Mouse (Mus musculus) hindbrain, embryonic 10.5 days (tissue): Measurements from ENCODE around the gene Gm27029. TPM values are rescaled to one million over a fixed set of nuclear protein-coding genes. Genes with fewer than 3 reads are reported as not detected.
"Not testable (repeated sequence)": the region's sequence is repeated elsewhere in the genome, so short reads cannot be mapped to it uniquely, and the experiment has no call there.

ENCODE experiments used
- DNase-seq: peaks from one replicate; pipeline ENCODE4 v3.0.0-alpha.2; 2017; ENCODE audit warnings: low spot score
- H3K27ac ChIP-seq: fragments of 300-500 bp; sonication (generic); 2 replicates; pipeline ENCODE4 v1.5.1; 2016; ENCODE audit warnings: mild to moderate bottlenecking, moderate library complexity
- H3K27me3 ChIP-seq: fragments of 300-500 bp; sonication (generic); 2 replicates; pipeline ENCODE4 v1.6.1; 2016; ENCODE audit warnings: mild to moderate bottlenecking; ENCODE audit not compliant: poor library complexity, insufficient read depth, severe bottlenecking
- H3K36me3 ChIP-seq: fragments of 300-500 bp; sonication (generic); 2 replicates; pipeline ENCODE4 v1.6.1; 2016; ENCODE audit warnings: mild to moderate bottlenecking, moderate library complexity
- H3K4me1 ChIP-seq: fragments of 300-500 bp; sonication (generic); replicated peaks from 2 replicates; pipeline ENCODE4 v1.6.1; 2016; ENCODE audit warnings: mild to moderate bottlenecking
- H3K4me3 ChIP-seq: fragments of 300-500 bp; sonication (generic); 2 replicates; pipeline ENCODE4 v1.5.1; 2016; ENCODE audit warnings: mild to moderate bottlenecking, moderate library complexity
- H3K9me3 ChIP-seq: fragments of 300-500 bp; sonication (generic); 2 replicates; pipeline ENCODE4 v1.6.1; 2016; ENCODE audit warnings: mild to moderate bottlenecking, moderate library complexity
- WGBS: fragments of 180-500 bp; shearing (Covaris S2); methylation state at CpG from one replicate; pipeline ENCODE4 v1.1.7; 2016; 5-methylcytosine and 5-hydroxymethylcytosine counted together
- polyA plus RNA-seq: library from polyadenylated mRNA; unstranded; fragments of >200 nt; fragmentation: Nextera tagmentation; extraction: Ambion mirVana; gene quantifications from 2 replicates; pipeline ENCODE4 v1.2.1, GENCODE M21; 2016

The Gm27029 gene
- polyA plus RNA-seq, 1 experiment from 2014 or later = 9.4 TPM

DNA sequence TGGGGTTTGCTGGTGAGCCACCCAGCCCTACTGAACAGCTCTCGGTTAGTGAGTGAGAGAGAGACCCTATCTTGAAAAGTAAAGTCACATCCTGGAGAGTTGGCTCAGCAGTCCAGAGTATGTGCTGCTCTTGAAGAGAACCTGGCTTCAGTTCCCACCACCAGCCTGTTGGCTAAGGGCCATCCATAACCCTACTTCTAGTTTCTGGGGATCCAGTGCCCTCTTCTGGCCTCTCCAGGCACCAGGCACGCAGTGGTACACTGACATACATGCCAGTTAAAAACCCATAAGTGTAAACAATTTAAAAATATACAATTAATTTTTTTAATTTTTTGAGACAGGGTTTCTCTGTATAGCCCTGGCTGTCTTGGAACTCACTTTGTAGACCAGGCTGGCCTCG is 25.8 kb upstream of the Gm27029 start:
- Histone ChIP-seq H3K27me3 (no peaks in the 10 kb centered on the region), H3K9me3 (no peaks in the 10 kb centered on the region), H3K36me3 (peaks cover 12% of the 10 kb centered on the region), H3K27ac (no peak overlapping the region), H3K4me1 (peaks cover 16% of the 10 kb centered on the region), H3K4me3 (no peak overlapping the region)
- WGBS = 81% methylated on average over 3 of the region's 3 CpGs
- no peak for DNase-seq

DNA sequence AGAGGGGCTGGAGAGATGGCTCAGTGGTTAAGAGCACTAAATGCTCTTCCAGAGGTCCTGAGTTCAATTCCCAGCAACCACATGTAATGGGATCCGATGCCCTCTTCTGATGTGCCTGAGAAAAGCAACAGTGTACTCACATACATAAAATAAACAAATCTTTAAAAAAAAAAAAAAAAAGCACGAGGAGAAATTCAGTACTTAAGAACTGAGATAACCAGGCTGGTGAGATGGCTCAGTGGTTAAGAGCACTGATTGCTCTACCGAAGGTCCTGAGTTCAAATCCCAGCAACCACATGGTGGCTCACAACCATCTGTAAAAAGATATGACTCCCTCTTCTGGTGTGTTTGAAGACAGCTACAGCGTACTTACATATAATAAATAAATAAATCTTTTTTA is 25.0 kb upstream of the Gm27029 start:
- WGBS = 87% methylated on average over 4 of the region's 4 CpGs
- not testable (repeated sequence) for H3K27ac ChIP-seq, DNase-seq, H3K27me3 ChIP-seq, H3K4me3 ChIP-seq, H3K9me3 ChIP-seq
- H3K4me1 ChIP-seq = peaks cover 10% of the 10 kb centered on the region
- peaks cover 20% of the 10 kb centered on the region for H3K36me3 ChIP-seq

DNA sequence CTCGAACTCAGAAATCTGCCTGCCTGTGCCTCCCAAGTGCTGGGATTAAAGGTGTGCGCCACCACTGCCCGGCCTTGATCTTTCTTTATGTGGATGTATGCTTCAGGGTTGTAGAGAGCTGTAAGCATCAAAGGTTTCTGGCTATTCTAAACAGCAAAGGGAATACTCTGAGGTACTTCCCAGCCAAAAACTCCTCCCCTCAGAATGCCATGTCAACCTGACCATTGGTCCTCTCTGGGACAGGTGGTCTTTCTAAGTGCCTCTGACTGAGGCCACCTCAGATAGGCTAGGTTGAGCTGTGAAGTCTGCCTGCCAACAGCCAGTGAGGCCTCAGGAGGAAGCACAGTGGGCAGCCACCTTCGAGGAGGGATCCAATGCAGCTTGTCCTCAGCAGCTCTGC is 24.3 kb upstream of the Gm27029 start:
- peaks cover 27% of the 10 kb centered on the region for H3K36me3 ChIP-seq
- no peaks in the 10 kb centered on the region for H3K9me3 ChIP-seq
- H3K4me1 ChIP-seq = peaks cover 12% of the 10 kb centered on the region
- H3K27me3 ChIP-seq = no peaks in the 10 kb centered on the region
- H3K4me3 ChIP-seq = peak overlapping the region; percentile 37; the same call in 1 of the 2 replicates
- WGBS = 88% methylated on average over 4 of the region's 4 CpGs
- H3K27ac ChIP-seq = peak overlapping the region; percentile 70; the same call in 1 of the 2 replicates
- no peak for DNase-seq

DNA sequence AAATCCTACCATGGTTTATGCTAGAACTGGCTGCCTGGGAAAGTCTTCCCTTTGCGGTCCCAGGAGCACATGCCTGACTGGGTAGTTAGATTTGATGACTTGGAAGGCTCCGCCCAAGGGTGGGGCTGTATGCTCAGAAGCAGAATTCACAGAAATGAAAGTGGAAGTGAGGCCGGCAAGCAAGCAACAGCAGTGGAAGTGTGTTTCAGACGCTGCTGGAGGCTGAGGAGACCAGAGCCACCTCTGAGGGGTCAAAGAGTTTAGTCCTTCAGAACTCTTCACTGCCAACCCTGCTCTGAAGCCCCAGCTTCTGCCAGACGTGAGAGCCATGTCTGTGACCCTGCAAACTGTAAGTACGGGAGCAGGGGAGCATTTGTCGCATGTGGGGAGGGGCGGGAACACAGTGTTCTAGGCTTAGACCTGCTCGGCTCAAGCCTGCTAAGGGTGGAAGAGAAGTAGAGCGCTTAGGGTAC is 23.7 kb upstream of the Gm27029 start, which contains the start of gene Ifi35:
Gene Ifi35 (plus strand): TSS at position 134 of the 473 bp plus-strand sequence.
- DNase-seq = no peak
- Histone ChIP-seq H3K9me3 (no peaks in the 10 kb centered on the region), H3K27me3 (no peaks in the 10 kb centered on the region), H3K4me1 (peaks cover 15% of the 10 kb centered on the region), H3K4me3 (peak within 1 kb of the TSS; percentile 37), H3K36me3 (peaks cover 33% of the 10 kb centered on the region), H3K27ac (peak within 1 kb of the TSS; percentile 70; the same call in 1 of the 2 replicates)
- WGBS = 42% methylated on average over 10 of the region's 10 CpGs

DNA sequence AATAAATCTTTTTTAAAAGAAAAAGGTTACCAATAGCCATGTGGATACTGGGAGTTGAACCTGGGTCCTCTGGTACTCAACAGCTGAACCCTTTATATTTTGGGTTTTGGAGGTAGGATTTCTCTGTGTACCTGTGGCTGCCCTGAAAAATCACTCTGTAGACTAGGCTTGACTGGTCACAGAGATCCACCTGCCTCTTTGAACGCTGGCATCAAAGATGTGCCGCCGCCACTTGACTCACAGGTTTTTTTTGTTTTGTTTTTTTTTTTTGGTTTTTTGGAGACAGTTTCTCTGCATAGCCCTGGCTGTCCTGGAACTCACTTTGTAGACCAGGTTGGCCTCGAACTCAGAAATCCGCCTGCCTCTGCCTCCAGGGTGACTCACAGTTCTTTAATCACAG is 23.2 kb upstream of the Gm27029 start:
- no peak for DNase-seq
- WGBS = 89% methylated on average over 5 of the region's 5 CpGs
- Histone ChIP-seq H3K4me1 (peaks cover 20% of the 10 kb centered on the region), H3K9me3 (no peaks in the 10 kb centered on the region), H3K4me3 (no peak overlapping the region), H3K27ac (peak overlapping the region; percentile 70; the same call in 1 of the 2 replicates), H3K36me3 (peaks cover 37% of the 10 kb centered on the region), H3K27me3 (no peaks in the 10 kb centered on the region)

DNA sequence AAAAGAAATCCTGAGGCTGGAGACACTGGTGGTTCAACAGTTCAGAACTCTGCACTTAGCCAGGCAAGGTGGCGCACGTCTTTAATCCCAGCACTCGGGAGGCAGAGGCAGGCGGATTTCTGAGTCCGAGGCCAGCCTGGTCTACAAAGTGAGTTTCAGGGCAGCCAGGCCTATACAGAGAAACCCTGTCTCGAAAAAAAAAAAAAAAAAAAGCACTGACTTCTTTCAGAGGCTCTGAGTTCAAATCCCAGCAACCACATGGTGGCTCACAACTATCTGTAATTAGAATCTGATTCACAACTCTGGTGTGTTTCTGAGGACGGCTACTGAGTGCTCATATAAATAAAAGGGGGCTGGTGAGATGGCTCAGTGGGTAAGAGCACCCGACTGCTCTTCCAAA is 22.3 kb upstream of the Gm27029 start:
- not testable (repeated sequence) for H3K4me3 ChIP-seq, DNase-seq, H3K9me3 ChIP-seq, H3K27ac ChIP-seq, H3K27me3 ChIP-seq
- 93% methylated on average over 8 of the region's 8 CpGs for WGBS
- Histone ChIP-seq H3K4me1 (peaks cover 20% of the 10 kb centered on the region), H3K36me3 (peaks cover 37% of the 10 kb centered on the region)

DNA sequence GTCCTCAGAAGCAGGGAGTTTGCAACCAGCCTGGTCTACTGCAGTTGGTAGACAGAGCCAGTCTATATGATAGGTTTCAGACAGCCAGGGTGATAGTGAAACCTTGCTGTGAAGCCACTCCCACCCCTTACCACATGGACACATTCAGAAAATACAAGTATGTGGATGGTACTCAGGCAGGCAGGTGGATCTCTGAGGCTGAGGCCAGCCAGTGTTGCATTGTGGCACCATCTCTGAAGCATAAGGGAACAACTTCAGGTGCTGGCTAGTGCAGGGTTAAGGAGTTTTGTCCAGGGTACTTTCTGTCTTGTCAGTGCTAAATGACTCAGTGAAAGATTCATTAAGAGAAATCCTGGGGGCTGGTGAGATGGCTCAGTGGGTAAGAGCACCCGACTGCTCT is 21.7 kb upstream of the Gm27029 start:
- peaks cover 37% of the 10 kb centered on the region for H3K36me3 ChIP-seq
- no peak overlapping the region for H3K4me3 ChIP-seq
- peaks cover 20% of the 10 kb centered on the region for H3K4me1 ChIP-seq
- H3K27me3 ChIP-seq = no peaks in the 10 kb centered on the region
- H3K27ac ChIP-seq = no peak overlapping the region
- DNase-seq = no peak
- WGBS = 91% methylated on average over 1 of the region's 1 CpGs
- no peaks in the 10 kb centered on the region for H3K9me3 ChIP-seq

DNA sequence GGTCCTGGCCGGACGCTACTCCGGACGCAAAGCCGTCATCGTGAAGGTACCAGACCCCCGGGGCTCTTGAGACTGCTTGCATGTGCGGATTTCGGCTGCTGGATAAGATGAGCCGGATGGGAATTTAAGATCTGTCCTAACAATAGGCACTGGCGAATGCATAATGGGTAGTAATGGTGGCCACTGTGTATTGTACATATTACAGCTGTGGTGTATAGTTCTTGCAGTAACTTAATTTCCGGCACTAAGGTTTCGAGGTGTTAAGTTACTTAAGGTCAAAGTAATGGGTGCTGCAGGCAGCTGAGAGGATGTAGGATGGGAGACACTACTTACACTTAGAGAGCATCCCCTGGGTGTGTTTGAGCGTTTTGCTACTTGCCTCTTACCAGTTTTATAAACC is 18.2 kb upstream of the Gm27029 start:
- WGBS = under 1% methylated on average over 14 of the region's 14 CpGs
- Histone ChIP-seq H3K4me3 (peak overlapping the region; percentile 92), H3K9me3 (no peaks in the 10 kb centered on the region), H3K36me3 (peaks cover 37% of the 10 kb centered on the region), H3K27me3 (no peaks in the 10 kb centered on the region), H3K4me1 (peaks cover 20% of the 10 kb centered on the region), H3K27ac (peak overlapping the region; percentile 98)
- DNase-seq = no peak

DNA sequence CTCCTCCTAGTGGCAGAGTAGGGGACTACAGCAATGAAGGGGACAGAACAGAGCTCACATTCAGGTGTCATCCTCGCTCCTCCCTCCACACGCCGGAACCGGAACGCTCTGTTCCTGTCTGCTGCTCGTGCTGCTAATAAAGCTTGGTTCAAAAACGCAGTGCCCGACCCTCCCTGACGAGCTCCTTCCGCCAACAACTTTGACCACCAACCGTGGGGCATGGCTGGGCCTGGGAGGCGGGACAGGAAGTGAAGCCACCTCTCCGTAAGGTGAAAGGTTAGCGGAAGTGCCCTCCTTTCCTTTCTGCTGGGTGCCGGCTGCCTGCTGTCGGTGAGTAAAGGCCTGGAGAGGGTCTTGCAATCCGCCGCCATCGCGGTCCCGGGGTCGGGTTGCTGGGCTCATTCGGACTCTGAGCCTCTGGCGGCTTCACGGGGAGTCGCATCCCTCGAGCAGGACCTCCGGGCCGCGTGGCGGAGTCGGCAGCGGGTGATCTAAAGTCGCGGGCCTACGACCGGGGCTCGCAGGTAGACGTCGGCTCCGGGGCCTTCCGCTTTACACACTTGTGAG is 17.6 kb upstream of the Gm27029 start, which contains the start of gene Rpl27:
Gene Rpl27 (plus strand): TSS at position 172 of the 567 bp plus-strand sequence.
- WGBS = under 1% methylated on average over 42 of the region's 42 CpGs
- H3K27me3 ChIP-seq = no peaks in the 10 kb centered on the region

DNA sequence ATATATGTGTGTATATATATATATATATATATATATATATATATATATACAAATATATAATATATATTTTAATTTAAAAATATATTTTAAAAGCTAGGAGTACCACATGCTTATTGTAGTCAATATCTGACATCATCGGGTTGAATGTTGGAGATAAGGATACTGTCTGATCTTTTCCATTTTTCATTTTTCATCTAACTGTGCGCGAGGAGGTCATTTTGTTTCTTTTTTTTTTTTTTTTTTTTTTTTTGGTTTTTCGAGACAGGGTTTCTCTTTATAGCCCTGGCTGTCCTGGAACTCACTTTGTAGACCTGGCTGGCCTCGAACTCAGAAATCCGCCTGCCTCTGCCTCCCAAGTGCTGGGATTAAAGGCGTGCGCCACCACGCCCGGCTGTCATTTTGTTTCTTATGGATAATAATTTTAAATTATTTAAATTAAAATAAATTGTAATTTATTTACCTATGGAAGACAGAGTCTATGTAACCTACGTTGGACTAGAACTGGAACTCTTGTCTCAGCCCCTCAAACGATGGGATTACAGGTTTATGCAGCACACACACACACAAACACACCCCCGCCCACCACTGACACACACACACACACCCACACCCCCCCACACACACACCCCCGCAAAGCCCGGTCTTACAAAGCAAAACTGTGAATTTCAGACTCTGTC is 17.0 kb upstream of the Gm27029 start:
- H3K9me3 ChIP-seq, DNase-seq, H3K27me3 ChIP-seq: not testable (repeated sequence)
- peak overlapping the region; percentile 92 for H3K4me3 ChIP-seq
- peak overlapping the region; percentile 98 for H3K27ac ChIP-seq
- peaks cover 34% of the 10 kb centered on the region for H3K36me3 ChIP-seq
- WGBS = 45% methylated on average over 15 of the region's 15 CpGs
- H3K4me1 ChIP-seq = peaks cover 25% of the 10 kb centered on the region

More for the DNA sequence above, 17.6 kb upstream of the Gm27029 start, which contains the start of gene Rpl27:
- peak within 1 kb of the TSS; percentile 92 for H3K4me3 ChIP-seq
- H3K9me3 ChIP-seq = no peaks in the 10 kb centered on the region
- H3K4me1 ChIP-seq = peaks cover 21% of the 10 kb centered on the region
- H3K36me3 ChIP-seq = peaks cover 37% of the 10 kb centered on the region
- peak; percentile 99 for DNase-seq
- H3K27ac ChIP-seq = peak within 1 kb of the TSS; percentile 98

DNA sequence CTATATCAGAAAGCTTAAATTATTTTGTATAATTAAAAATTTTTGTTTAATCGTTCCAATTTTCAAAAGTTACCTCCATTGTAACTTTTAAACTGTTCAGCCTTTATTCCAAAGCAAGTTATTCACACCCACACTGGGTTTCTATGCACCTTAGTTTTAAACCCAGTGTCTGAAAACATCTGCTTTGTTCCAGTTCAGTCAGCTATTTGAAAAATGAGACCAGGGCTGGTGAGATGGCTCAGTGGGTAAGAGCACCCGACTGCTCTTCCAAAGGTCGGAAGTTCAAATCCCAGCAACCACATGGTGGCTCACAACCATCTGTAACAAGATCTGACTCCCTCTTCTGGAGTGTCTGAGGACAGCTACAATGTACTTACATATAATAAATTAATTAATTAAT is 13.4 kb upstream of the Gm27029 start:
- H3K36me3 ChIP-seq = peaks cover 32% of the 10 kb centered on the region
- H3K9me3 ChIP-seq, H3K27ac ChIP-seq, DNase-seq, H3K4me3 ChIP-seq, H3K4me1 ChIP-seq, H3K27me3 ChIP-seq: not testable (repeated sequence)
- WGBS = 60% methylated on average over 3 of the region's 3 CpGs

DNA sequence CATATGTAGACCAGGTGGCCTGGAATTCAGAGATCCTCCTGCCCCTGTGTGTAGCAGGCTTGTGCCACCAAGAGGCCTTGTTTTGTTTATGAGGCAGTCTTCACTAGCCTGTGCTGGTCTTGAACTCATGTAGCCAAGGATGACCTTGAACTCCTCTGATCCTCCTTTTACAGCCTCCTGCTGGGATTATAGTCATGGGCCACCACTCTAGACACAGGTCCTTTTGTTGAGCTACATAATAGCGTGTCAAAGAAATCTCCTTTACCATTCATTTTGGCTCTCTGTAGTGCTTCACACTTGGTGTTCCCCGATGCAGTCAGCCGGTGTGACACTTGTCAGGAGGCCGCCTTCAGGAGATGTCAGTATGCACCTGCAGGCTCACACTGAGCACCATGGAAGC is 12.3 kb upstream of the Gm27029 start:
- no peak for DNase-seq
- 63% methylated on average over 4 of the region's 4 CpGs for WGBS
- H3K4me1 ChIP-seq = peaks cover 5% of the 10 kb centered on the region; the same call in 1 of the 2 replicates
- peaks cover 39% of the 10 kb centered on the region for H3K36me3 ChIP-seq
- H3K9me3 ChIP-seq = no peaks in the 10 kb centered on the region
- no peak overlapping the region for H3K27ac ChIP-seq
- no peaks in the 10 kb centered on the region for H3K27me3 ChIP-seq
- H3K4me3 ChIP-seq = no peak overlapping the region

DNA sequence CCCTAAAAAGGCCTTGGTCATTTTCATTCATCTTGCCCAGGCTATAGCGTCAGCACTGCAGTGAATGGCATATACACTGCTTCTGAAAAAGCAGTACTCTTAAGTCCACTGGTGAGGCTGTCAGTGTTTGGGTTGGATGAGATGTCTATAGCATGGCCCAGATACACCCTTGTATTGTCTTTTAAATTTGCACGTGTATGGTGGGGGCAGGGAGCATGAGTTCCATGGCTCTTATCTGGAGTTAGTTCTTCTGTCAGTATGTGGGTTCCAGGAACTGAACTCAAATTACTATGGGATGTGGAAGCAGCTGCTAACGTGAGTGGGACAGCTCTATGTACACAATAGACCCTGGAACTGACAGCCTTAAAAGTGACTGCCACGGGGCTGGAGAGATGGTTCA is 11.2 kb upstream of the Gm27029 start:
- Histone ChIP-seq H3K9me3 (no peaks in the 10 kb centered on the region), H3K27ac (no peak overlapping the region), H3K4me1 (peaks cover 5% of the 10 kb centered on the region; the same call in 1 of the 2 replicates), H3K27me3 (no peaks in the 10 kb centered on the region), H3K36me3 (peaks cover 50% of the 10 kb centered on the region), H3K4me3 (no peak overlapping the region)
- WGBS = 87% methylated on average over 4 of the region's 4 CpGs
- no peak for DNase-seq
